Mouse (Mus musculus) hindbrain, embryonic 10.5 days (tissue): Measurements from ENCODE around the gene Ghrh. TPM values are rescaled to one million over a fixed set of nuclear protein-coding genes. Genes with fewer than 3 reads are reported as not detected.

Experiments
- DNase-seq: peaks from one replicate; pipeline ENCODE4 v3.0.0-alpha.2; 2017; ENCODE audit warnings: low spot score
- H3K27ac ChIP-seq: fragments of 300-500 bp; sonication (generic); 2 replicates; pipeline ENCODE4 v1.5.1; 2016; ENCODE audit warnings: mild to moderate bottlenecking, moderate library complexity
- H3K27me3 ChIP-seq: fragments of 300-500 bp; sonication (generic); 2 replicates; pipeline ENCODE4 v1.6.1; 2016; ENCODE audit warnings: mild to moderate bottlenecking; ENCODE audit not compliant: poor library complexity, insufficient read depth, severe bottlenecking
- H3K36me3 ChIP-seq: fragments of 300-500 bp; sonication (generic); 2 replicates; pipeline ENCODE4 v1.6.1; 2016; ENCODE audit warnings: mild to moderate bottlenecking, moderate library complexity
- H3K4me1 ChIP-seq: fragments of 300-500 bp; sonication (generic); replicated peaks from 2 replicates; pipeline ENCODE4 v1.6.1; 2016; ENCODE audit warnings: mild to moderate bottlenecking
- H3K4me3 ChIP-seq: fragments of 300-500 bp; sonication (generic); 2 replicates; pipeline ENCODE4 v1.5.1; 2016; ENCODE audit warnings: mild to moderate bottlenecking, moderate library complexity
- H3K9me3 ChIP-seq: fragments of 300-500 bp; sonication (generic); 2 replicates; pipeline ENCODE4 v1.6.1; 2016; ENCODE audit warnings: mild to moderate bottlenecking, moderate library complexity
- WGBS: fragments of 180-500 bp; shearing (Covaris S2); methylation state at CpG from one replicate; pipeline ENCODE4 v1.1.7; 2016; 5-methylcytosine and 5-hydroxymethylcytosine counted together
- polyA plus RNA-seq: library from polyadenylated mRNA; unstranded; fragments of >200 nt; fragmentation: Nextera tagmentation; extraction: Ambion mirVana; gene quantifications from 2 replicates; pipeline ENCODE4 v1.2.1, GENCODE M21; 2016

The Ghrh gene
- polyA plus RNA-seq, 1 experiment from 2014 or later, result not detected

DNA sequence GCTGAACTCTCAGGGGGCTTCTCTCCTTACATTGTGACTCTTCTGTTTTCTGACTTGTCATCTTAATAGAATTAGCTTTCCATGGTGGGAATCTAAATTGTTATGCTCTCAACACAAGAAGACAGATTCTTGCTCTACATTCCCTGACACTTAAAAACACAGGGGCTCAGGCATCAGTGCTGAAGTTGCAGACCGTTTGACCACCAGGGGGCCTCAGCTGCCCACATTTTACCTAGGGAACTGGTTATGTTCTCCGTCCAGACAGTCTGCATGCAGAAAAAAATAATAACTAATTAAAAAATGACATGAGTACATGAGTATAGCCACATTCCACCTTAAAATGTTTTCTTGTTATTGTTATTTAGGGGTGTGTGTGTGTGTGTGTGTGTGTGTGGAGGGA, 55.2 kb downstream of the Ghrh start:
- peak; percentile 64 for DNase-seq
- WGBS, result 35% methylated on average over 2 of the region's 2 CpGs
- Histone ChIP-seq H3K4me1 (no peaks in the 10 kb centered on the region), H3K27ac (no peak overlapping the region), H3K36me3 (peaks cover 99% of the 10 kb centered on the region), H3K4me3 (no peak overlapping the region), H3K27me3 (no peaks in the 10 kb centered on the region), H3K9me3 (no peaks in the 10 kb centered on the region)

DNA sequence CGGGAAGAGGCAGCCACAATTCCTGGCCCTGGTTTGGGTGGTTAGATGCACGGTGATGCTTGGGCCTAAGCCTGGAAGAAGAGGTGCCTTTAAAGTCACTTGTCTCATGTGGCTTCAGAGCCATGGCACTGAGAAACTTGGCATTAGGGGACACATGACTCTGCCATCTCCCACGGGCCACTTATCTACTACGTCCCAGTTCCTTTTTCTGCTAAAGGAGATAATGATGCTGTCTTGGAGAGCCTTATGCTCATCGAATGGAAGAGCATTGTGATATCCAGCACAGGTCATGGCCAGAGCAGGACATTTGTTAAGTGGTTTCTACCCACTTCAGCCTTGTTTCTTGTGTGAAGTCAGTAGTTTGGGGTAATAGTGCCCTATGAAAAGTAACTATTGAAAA, 58.3 kb downstream of the Ghrh start:
- H3K9me3 ChIP-seq, result no peaks in the 10 kb centered on the region
- H3K27ac ChIP-seq, result no peak overlapping the region
- WGBS, result 90% methylated on average over 5 of the region's 5 CpGs
- H3K36me3 ChIP-seq, result peaks cover 99% of the 10 kb centered on the region
- no peak overlapping the region for H3K4me3 ChIP-seq
- no peaks in the 10 kb centered on the region for H3K4me1 ChIP-seq
- no peak for DNase-seq
- no peaks in the 10 kb centered on the region for H3K27me3 ChIP-seq

DNA sequence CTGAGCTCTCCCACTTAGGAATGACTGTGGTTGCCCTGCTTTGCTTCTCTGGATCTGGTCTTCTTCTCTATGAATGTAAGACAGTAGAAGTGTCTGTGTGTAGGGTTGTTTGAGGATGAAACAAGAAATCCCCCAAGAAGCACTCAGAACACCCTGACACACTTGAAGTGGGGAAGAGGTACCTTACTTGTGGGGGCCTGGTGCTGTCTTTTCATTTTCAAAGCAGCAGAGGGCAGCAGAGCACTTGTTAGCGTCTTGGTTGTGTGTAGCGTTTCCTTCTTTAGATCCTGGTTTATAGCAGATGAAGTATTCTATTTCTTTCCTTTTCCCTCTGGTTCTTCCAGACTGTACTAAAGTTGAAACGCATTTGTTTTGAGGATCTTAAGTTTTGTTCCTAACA, 59.8 kb downstream of the Ghrh start:
- H3K4me1 ChIP-seq, result no peaks in the 10 kb centered on the region
- no peak overlapping the region for H3K4me3 ChIP-seq
- H3K27me3 ChIP-seq, result no peaks in the 10 kb centered on the region
- no peak overlapping the region; the same call in 1 of the 2 replicates for H3K27ac ChIP-seq
- no peaks in the 10 kb centered on the region for H3K9me3 ChIP-seq
- H3K36me3 ChIP-seq, result peaks cover 99% of the 10 kb centered on the region
- DNase-seq, result peak; percentile 18
- WGBS, result 48% methylated on average over 3 of the region's 3 CpGs

DNA sequence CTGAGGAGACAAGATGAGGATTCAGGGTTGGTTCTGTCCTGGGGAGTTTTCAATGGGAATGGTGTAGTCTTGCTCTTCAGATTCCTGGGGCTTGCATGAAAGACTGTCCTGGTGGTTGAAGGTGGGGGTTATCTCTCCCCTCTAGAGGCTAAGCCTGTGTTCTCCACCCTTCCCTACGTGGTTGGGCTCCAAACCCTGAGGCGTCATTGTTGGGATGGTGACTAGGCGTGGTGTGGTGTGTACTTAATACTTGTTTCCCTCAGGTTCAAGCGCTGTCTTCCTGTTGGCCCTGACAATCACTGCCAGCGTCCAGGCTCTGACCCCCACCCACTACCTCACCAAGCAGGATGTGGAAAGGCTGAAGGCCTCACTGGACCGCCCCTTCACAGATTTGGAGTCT, 64.0 kb downstream of the Ghrh start:
- WGBS, result 89% methylated on average over 6 of the region's 6 CpGs
- peaks cover 72% of the 10 kb centered on the region for H3K36me3 ChIP-seq
- no peaks in the 10 kb centered on the region for H3K27me3 ChIP-seq

More for the DNA sequence above, 64.0 kb downstream of the Ghrh start:
- Histone ChIP-seq H3K4me1 (peaks cover 20% of the 10 kb centered on the region), H3K4me3 (no peak overlapping the region), H3K27ac (no peak overlapping the region), H3K9me3 (no peaks in the 10 kb centered on the region)
- no peak for DNase-seq

Other genes with a start within 250 kb of the Ghrh start
- gene Samhd1, start 212.2 kb downstream of the Ghrh start, polyA plus RNA-seq, result 18.8 and 22.9 TPM in 2 replicates
- gene Rbl1, start 143.0 kb downstream of the Ghrh start, polyA plus RNA-seq, result 22.9 and 28.1 TPM in 2 replicates
- gene Rpn2, start 68.5 kb downstream of the Ghrh start, polyA plus RNA-seq, result 273 and 275 TPM in 2 replicates
- gene Mroh8, start 68.0 kb downstream of the Ghrh start, polyA plus RNA-seq, result 0.44 and 0.60 TPM in 2 replicates
- gene Manbal, start 20.1 kb upstream of the Ghrh start, polyA plus RNA-seq, result 67.0 and 85.8 TPM in 2 replicates
- gene Src, start 70.9 kb upstream of the Ghrh start, polyA plus RNA-seq, result 20.8 and 29.3 TPM in 2 replicates
- 1,503 and 2,739 TPM in 2 replicates for gene Nnat, start 212.6 kb upstream of the Ghrh start, polyA plus RNA-seq
- gene Blcap, start 223.8 kb upstream of the Ghrh start, polyA plus RNA-seq, result 78.4 and 100.0 TPM in 2 replicates